Mouse (Mus musculus) left cerebral cortex, adult 8-10 months (tissue): ENCODE data around the gene Gm156. TPM values are rescaled to one million over a fixed set of nuclear protein-coding genes. Genes with fewer than 3 reads are reported as not detected.
"Not testable (repeated sequence)": the region's sequence is repeated elsewhere in the genome, so short reads cannot be mapped to it uniquely, and the experiment has no call there.

Experiments
- DNase-seq, 2 experiments: peaks; one replicate each; pipeline ENCODE4 v3.0.0; 2022; ENCODE audit warnings: low spot score in 2 of 2
- total RNA-seq, 4 experiments: library from RNA; stranded (reverse); gene quantifications; 2 replicates each; pipeline ENCODE4 v1.2.4; 2022

Gm156 gene
- not detected for total RNA-seq

DNA sequence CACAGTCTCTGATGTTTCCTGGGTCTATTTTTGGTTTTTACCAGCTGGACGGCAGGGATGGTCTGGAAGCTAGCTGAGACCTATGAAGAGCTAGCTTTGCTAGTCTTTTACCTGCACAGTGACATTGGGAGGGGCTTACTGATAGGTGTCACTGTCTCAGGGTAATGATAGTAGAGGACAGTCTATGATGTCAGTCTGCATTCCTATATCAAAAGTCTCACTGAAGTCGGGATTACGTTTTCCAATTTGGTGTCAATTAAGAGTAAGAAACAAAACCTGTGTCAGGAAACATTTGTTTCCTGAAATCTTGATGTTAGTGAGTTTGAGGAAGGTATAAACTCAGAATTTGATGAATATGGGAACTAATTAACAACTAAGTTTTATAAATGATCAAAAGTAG, at the start of gene Gm156:
Gene Gm156, minus strand, starts transcription at position 101 of the 400 bp plus-strand sequence.
- not testable (repeated sequence) for DNase-seq

DNA sequence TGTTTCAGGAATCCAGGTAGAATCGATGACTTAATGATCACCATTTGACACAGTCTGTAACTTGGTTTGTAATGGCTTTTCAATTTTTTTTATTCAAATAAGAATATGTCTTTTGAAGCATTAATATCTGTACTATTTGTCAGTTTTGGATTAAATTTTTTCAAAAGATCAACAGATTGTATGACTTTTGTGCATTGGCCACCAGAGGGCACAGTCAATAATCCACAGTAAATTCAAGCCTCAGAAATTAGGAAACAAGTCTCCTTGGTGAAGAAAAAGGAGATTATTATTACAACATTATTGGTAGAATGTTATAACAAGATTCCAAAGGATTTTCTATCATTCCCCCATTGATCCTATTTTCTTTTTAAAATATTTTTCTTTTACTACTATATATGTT, 41.5 kb upstream of the Gm156 start:
- no peak for DNase-seq

DNA sequence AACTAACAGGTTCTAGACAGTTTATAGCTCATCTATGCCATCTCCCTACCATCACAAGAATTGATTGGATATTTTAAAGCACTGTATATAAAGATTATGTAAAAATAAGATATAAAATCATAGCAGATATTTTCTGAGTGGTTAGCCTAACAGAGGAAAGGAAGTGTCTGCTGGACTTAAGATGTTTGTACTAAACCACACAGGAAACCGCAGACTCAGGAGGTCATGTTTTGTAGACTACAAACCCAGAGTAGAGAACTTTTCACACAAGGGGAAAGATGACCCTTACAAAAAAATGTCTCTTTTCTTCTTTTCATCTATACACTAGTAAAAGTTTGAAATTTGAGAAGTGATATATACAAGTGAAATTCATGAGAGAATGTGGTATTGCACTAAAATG, 39.9 kb upstream of the Gm156 start:
- DNase-seq: no peak

DNA sequence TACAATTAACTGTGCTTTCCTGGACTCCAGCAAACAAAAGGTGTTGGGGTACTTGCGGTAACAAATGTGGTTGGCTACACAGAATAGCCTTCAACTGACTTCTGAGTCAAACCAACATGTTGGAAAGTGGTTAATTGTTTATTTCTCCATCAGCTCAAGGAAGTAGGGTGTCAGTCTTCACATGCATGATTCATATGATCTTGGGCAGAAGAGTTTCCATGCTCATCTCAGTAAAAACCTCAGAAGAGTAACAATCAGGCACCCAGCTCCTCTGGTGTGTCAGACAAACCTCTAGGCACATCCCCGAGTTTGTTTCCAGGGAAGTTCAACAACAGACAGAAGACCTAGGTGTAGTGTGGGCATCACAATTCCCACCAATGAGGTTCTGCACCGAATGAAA, 33.7 kb upstream of the Gm156 start:
- DNase-seq: no peak

DNA sequence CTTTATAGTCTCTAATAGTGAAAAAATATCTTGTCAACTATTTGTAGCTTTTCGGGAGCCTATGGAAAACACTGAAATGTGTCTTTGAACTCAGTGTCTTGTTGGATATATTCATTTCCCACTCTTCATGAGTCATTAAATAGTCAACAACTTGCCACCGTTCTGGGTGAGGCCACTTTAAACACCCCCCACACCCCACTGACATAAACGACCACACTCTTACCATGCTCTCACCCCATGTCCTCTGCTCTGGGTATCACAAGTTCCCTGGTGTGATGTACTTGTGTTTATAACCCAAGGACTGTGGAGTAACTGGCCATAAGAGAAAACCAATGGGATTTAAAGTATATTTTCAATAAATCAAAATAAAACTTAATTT, 36.4 kb downstream of the Gm156 start:
- DNase-seq: no peak

DNA sequence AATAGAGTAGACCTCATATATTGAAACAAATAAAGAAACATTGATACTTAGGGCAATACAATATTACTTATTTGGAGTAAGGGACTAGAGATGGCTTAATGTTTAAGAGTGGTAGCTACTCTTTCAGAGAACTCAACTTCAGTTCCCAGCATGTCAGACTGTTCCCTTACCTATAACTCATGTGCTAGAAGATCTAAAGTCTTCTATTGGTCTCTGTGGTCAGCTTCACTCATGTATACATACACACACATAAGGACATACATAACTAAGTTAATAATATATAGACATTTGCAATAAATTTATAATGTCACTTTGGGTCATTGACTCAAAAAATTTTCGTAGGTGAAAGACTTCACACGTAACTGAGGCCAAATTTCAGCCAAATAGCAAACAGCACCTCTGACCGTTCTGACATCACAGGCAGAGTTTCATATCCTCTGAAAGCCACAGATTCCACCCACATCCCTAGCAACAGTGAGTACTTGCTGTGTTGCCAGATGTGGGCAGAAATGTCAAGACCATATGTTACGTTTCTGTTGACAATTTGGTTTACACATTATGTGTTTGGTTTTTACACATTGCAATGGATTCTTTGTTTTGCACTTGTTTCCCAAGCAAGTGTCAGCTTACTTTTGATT, 36.9 kb downstream of the Gm156 start:
- no peak for DNase-seq

DNA sequence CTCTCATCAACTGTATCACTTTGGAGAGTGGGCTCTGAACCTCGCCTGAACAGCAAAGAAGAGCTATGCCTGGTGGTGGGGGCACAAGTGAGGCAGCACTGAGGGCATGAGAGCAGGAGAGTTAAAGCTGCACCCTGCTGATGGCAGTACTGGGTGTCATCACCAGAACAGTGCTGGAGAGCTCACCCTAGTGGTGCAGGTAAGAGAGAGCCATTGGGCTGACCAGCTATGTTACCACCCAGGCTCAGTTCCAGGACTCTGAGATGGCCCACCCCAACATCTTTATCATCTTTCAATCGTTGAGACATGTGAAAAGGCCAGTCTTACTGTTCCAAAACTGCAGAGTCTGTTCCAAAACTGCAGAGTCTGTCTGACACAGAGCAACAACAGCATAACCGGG, 37.9 kb downstream of the Gm156 start:
- no peak for DNase-seq

DNA sequence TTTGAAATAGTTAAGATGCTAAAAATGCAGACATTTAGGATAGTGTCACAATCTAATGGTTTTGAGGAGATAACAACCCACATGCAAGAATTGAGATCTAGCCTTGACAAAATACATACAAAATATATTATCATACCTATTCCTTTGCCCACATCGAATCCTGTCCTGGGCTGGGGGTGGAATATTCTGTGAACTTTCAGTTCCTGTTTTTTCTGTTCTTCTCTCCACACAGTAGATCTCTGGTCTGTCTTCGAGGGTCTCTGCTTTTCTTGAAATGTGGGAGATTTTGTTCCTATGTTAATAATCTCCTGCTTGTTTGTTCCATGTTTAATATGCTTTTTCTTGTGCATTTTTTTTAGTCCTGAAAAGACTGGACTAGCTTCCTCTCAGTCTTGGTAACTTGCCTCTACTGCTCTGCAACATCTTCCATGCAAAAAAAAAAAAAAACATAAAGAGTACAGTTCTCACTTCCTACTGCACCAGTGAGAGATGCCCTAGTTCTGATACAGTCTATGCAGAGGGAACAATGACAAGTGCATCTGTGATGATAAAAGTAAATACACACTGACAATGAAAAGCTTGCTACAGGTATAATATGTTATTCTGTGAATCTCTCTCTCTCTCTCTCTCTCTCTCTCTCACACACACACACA, 43.9 kb downstream of the Gm156 start, which contains the start of gene Klri2:
Gene Klri2, minus strand, starts transcription at position 416 of the 653 bp plus-strand sequence.
- no peak for DNase-seq

DNA sequence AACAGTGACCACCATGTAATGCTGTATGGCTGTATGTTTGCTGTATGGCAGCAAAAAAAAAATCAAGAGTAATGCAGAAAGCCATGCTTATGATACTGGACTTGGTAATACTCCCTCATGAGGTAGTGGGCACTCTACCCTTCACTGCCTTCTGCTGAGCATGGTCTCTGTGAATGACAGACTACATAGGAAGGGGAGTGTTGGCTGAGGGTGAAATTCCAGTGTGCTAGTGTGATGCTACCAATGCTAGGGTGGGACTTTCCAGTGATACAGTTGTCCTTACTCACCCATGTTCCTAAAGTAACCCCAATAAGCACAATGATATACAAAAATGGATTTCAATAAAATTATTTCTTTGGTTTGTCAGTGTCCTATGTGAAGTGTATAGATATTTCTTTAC, 47.7 kb downstream of the Gm156 start:
- no peak for DNase-seq

DNA sequence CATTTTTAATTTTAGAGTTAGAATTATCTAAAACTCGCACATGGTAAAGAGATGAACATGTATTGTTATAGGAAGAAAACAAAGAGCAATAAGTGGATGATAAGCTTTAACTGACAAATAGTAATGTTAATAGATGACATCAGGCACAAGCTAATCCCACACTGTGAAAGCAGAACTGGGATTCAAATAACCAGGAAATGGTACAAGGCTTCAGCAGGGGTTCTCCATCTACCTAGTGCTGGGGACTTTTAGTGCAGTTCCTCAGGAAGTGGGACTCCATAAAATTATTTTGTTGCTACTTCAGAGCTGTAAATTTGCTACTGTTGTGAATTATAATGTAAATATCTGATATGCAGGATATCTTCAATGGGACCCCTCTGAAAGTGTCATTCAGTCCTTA, 56.8 kb downstream of the Gm156 start:
- no peak for DNase-seq

DNA sequence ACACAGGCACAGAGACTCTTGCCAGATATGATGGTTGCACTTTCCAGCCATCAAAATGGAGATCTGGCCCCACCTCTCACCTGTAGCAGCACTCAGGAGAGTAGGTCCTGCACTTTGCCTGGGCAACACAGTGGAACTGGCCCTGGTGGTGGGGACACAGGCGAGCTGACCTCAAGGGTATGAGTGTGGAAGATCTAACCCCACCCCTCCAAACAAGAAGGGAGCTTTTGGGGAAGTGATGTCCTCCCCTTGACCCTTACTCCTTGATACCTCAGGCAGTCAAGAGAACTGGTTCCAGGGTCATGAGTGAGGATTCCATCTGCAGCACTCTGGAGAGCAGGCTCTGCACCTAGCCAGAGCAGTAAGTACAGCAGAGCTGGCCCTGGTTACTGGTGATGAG, 62.7 kb downstream of the Gm156 start:
- DNase-seq: no peak

DNA sequence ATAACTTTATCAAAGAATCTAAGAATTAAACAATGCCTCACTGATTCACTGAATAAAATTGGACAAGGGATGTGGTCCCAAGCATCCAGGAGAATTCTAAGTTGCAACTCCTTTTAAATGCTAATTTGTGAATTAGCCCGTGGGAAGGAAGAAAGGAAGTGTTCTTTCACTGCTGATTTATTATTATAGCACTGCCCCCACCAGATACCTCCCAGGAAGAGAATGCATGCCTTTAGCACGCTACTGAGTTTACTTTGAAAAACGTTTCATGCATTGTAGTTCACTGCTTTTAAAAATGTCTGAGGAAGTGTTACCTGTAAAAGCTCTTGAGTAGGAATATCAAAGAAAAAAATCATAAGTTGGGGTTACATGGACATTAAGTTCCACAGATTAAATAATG, 63.6 kb downstream of the Gm156 start:
- DNase-seq: no peak

DNA sequence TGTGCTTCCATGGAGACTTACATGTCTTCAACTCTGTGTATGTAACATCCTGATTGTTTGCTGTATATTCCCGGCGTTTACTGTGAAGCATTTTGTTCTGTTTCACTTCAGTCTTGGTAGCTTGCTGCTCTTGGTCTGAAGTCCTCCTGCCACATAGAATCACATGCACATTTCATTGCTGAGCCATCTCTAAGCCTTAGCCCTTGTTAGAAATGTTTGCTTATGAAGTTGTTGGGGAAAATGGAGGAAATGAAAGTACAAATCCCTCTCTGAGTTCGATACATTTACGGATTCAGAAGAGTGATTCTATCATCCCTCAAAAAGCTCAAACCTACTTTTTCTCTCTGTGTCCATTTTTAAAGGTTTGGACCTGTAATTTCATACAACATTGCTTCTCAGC, 67.0 kb downstream of the Gm156 start, which contains the start of gene Klri1:
Gene Klri1, minus strand, starts transcription at position 101 of the 400 bp plus-strand sequence.
- no peak for DNase-seq

Other genes starting within 250 kb of the Gm156 start
- not detected for gene Klre1, start 206.4 kb downstream of the Gm156 start, total RNA-seq
- not detected for gene Klrd1, start 192.5 kb downstream of the Gm156 start, total RNA-seq
- not detected for gene Klrk1, start 160.4 kb downstream of the Gm156 start, total RNA-seq
- not detected for gene Klrc3, start 140.9 kb downstream of the Gm156 start, total RNA-seq
- gene Klrc2, start 123.6 kb downstream of the Gm156 start, total RNA-seq: not detected
- gene Klrc1, start 105.3 kb downstream of the Gm156 start, total RNA-seq: not detected
- not detected for gene Klri1, start 67.1 kb downstream of the Gm156 start, total RNA-seq
- gene Klri2, start 43.8 kb downstream of the Gm156 start, total RNA-seq: not detected
- gene Gm17631, start 78.4 kb upstream of the Gm156 start, total RNA-seq: not detected
- gene Klra17, start 92.4 kb upstream of the Gm156 start, total RNA-seq: not detected
- not detected for gene Klra5, start 133.4 kb upstream of the Gm156 start, total RNA-seq
- not detected for gene Klra6, start 242.7 kb upstream of the Gm156 start, total RNA-seq